ENCODE assay signal across 7 mouse cellular contexts in genomic region chr17:15377901-15378300, GRCm38 (mm10). TPM values are rescaled to one million over a fixed set of nuclear protein-coding genes. Genes with fewer than 3 reads are reported as not detected.
DNase-seq lines count a peak whose midpoint lies in the region; ATAC-seq and TF ChIP-seq lines count a peak whose summit lies in the region.

No protein-coding gene starts in this region.

- H3K4me1 ChIP-seq in lung, postnatal 0 days (ENCODE audit: insufficient read depth, low read depth, low read length) = peaks cover 4% of the 10 kb centered on the region; the same call in 1 of the 2 replicates

- WGBS in lung, postnatal 0 days = 4% methylated on average over 1 of the region's 1 CpGs

- no peaks in the 10 kb centered on the region for H3K9me3 ChIP-seq in lung, postnatal 0 days (ENCODE audit: low read length)

- DNase-seq in right cerebral cortex, postnatal 10 days (ENCODE audit: low spot score in 2 of 2) = peak; percentile 49 to 57
- DNase-seq in right cerebral cortex, postnatal 25 days = no peak
- peak; percentile 55 for DNase-seq in embryo, embryonic 9.5 days (ENCODE audit: extremely low spot score)
- DNase-seq in heart, postnatal 36 days = peak; percentile 24 to 35
- peak; percentile 79 for DNase-seq in lung, postnatal 0 days (ENCODE audit: low spot score)
- DNase-seq in spleen, adult 18-20 months = no peak
- DNase-seq in thymus, postnatal 4 days = no peak

- no peaks in the 10 kb centered on the region for H3K36me3 ChIP-seq in lung, postnatal 0 days (ENCODE audit: insufficient read depth, low read length)

- TF ChIP-seq CTCF in lung, postnatal 0 days (IDR thresholded peaks at IDR 0.05) = peak; percentile 83

- no peak overlapping the region for H3K9ac ChIP-seq in lung, postnatal 0 days (replicated peaks; ENCODE audit: low read depth)

- H3K4me2 ChIP-seq in lung, postnatal 0 days (replicated peaks; ENCODE audit: low read depth, low read length) = no peak overlapping the region

- intact Hi-C loops in heart, postnatal 36 days (cut with DNase I) = loop anchor here (1.0 to 5.0 kb wide), 2 partner anchors 89 to 313 kb away; no protein-coding TSS in a partner anchor

- ATAC-seq in lung, postnatal 0 days = peak; percentile 36

- H3K27ac ChIP-seq in lung, postnatal 0 days (ENCODE audit: low read length) = no peak overlapping the region

- peaks cover 53% of the 10 kb centered on the region for H3K27me3 ChIP-seq in lung, postnatal 0 days (replicated peaks; ENCODE audit: insufficient read depth, low read length)

- TF ChIP-seq EP300 in lung, postnatal 0 days (IDR thresholded peaks at IDR 0.05) = no peak

- H3K4me3 ChIP-seq in lung, postnatal 0 days (ENCODE audit: low read depth, low read length) = no peak overlapping the region

RNA-seq across cellular contexts. Expression of gene Dll1, which starts 1.2 kb away (rescaled TPM):
- total RNA-seq in heart, postnatal 36 days (2021) = 1 to 10 TPM; 6.2 to 7.0 TPM
- polyA plus RNA-seq in lung, postnatal 0 days (2015; fragmentation: Nextera tagmentation; extraction: Ambion mirVana) = 8.2 and 9.4 TPM in 2 replicates

RNA-seq across cellular contexts. Expression of gene Fam120b, which starts 18.1 kb away (rescaled TPM):
- 10 to 100 TPM; 11.4 to 11.9 TPM for total RNA-seq in heart, postnatal 36 days (2021)
- polyA plus RNA-seq in lung, postnatal 0 days (2015; fragmentation: Nextera tagmentation; extraction: Ambion mirVana) = 11.2 and 15.2 TPM in 2 replicates

Comparison
In these comparisons a context has a peak if more than half of its experiments do, and no peak if none do; other contexts are left out.
1. DNase-seq: peak in right cerebral cortex, postnatal 10 days (2 of 2), embryo, embryonic 9.5 days (single experiment), heart, postnatal 36 days (2 of 2) and lung, postnatal 0 days (single experiment); none in right cerebral cortex, postnatal 25 days (single experiment), spleen, adult 18-20 months (0 of 2) and thymus, postnatal 4 days (single experiment).